In the genomic region with DNA sequence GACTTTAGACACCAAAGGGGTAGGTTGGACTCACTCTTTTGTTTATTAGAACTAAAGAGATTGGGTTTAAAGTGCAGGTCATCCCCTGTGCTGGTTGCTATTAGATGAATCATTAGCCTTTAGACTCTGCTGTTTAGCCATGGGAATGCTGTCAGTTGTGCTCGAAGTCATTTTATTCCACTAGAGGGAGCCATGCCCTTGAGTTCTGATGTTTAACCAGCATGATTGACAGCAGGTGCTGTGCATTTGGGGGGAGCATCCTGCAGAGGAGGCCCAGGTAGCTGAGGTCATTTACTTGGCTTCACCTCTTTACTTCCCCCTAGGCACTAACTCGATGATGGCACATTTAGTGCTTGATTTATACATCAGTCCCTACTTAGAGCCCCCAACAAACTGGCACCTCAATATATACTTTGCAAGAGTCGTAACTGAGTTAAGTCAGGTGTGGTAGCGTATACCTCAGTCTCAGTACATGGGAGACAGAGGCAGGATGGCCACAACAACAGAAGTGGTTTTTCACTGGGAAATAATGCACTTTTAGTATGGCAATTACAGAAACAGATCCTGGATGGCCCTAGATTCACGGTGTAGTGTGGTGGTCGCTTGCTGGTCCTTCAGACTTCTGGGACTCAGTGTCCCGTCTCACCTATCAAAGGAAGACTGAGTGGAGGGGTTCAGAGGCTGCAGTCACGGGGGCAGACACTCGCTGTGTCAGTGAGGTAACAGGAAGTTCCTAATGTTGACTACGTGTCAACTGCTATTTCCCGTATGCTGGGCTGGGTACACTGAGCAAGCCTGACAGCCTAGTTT, we compare ENCODE assay signal across 8 mouse cellular contexts. TPM values are rescaled to one million over a fixed set of nuclear protein-coding genes. Genes with fewer than 3 reads are reported as not detected.
DNase-seq lines count a peak whose midpoint lies in the region; ATAC-seq and TF ChIP-seq lines count a peak whose summit lies in the region.

No protein-coding gene starts in this region.

- WGBS in cerebellum, adult 2 months, result 77% methylated on average over 11 of the region's 11 CpGs

- no peaks in the 10 kb centered on the region for H3K4me1 ChIP-seq in cerebellum, adult 2 months (ENCODE audit: control insufficient read depth, insufficient read depth, low read length)

- no peak overlapping the region for H3K27ac ChIP-seq in cerebellum, adult 2 months (ENCODE audit: insufficient read depth, low read length)

- ATAC-seq in frontal cortex, adult (ENCODE audit: low TSS enrichment), result peak; percentile 75

- no peak for DNase-seq in frontal cortex, postnatal 14 days (ENCODE audit: low spot score in 2 of 2)
- peak; percentile 87 for DNase-seq in ES-CJ7 (ENCODE audit: low read depth, low spot score)
- DNase-seq in cerebellum, adult 2 months, result peak; percentile 16 to 32
- peak; percentile 29 to 52 for DNase-seq in heart, adult 9 months (ENCODE audit: low spot score in 2 of 2)
- DNase-seq in kidney, postnatal 14 days, result peak; percentile 79
- peak; percentile 12 to 56 for DNase-seq in lung, adult 18-20 months
- DNase-seq in retina, postnatal 7 days (ENCODE audit: low read depth, low spot score), result peak; percentile 62

- H3K4me3 ChIP-seq in cerebellum, adult 2 months (replicated peaks; ENCODE audit: insufficient read depth, low read depth, low read length), result no peak overlapping the region

- no peaks in the 10 kb centered on the region for H3K27me3 ChIP-seq in cerebellum, adult 2 months (ENCODE audit: control insufficient read depth, insufficient read depth, low read length)

- TF ChIP-seq POLR2A in cerebellum, adult 2 months (IDR thresholded peaks at IDR 0.05; ENCODE audit: borderline replicate concordance, insufficient read depth, low read length), result no peak

- TF ChIP-seq CTCF in cerebellum, adult 2 months (IDR thresholded peaks at IDR 0.05; ENCODE audit: borderline replicate concordance, insufficient read depth, low read depth, low read length), result peak; percentile 62

RNA-seq across cellular contexts. Expression of a gene that starts 28.2 kb away (rescaled TPM):
- polyA plus RNA-seq in cerebellum, adult 2 months (2012; rRNA removed), result 0.73 and 0.82 TPM in 2 replicates

RNA-seq across cellular contexts. Expression of a gene that starts 28.3 kb away (rescaled TPM):
- polyA plus RNA-seq in cerebellum, adult 2 months (2012; rRNA removed), result 33.1 and 34.0 TPM in 2 replicates

Comparison
In these comparisons a context has a peak if more than half of its experiments do, and no peak if none do; other contexts are left out.
1. DNase-seq: peak in ES-CJ7 (single experiment), cerebellum, adult 2 months (2 of 2), heart, adult 9 months (2 of 2), kidney, postnatal 14 days (single experiment), lung, adult 18-20 months (2 of 2) and retina, postnatal 7 days (single experiment); none in frontal cortex, postnatal 14 days (0 of 2).